Mouse (Mus musculus) midbrain, postnatal 0 days (tissue): ENCODE measurements at regions not wholly inside any gene's neighbourhood (a gene's known extent, or its start where the extent isn't known, plus 50 kb on each side); places are given as distances from the start of the nearest gene placed in this dataset.

Experiments
- ATAC-seq: fragments of 200-750 bp; cut with Nextera tagmentation; 2 replicates; pipeline ENCODE4 v1.8.0; 2017; ENCODE audit warnings: moderate number of reproducible peaks, mild to moderate bottlenecking, moderate TSS enrichment, moderate library complexity; ENCODE audit not compliant: low FRiP score
- DNase-seq: peaks from one replicate; pipeline ENCODE4 v3.0.0-alpha.2; 2015; ENCODE audit warnings: low spot score
- H3K27ac ChIP-seq: fragments of 300-500 bp; sonication (generic); 2 replicates; pipeline ENCODE4 v1.5.1; 2014; ENCODE audit warnings: low read depth, mild to moderate bottlenecking, low read length, mixed read lengths
- H3K27me3 ChIP-seq: fragments of 300-500 bp; sonication (generic); 2 replicates; pipeline ENCODE4 v1.6.1; 2014; ENCODE audit warnings: low read length, control low read depth, mixed read lengths; ENCODE audit not compliant: insufficient read depth
- H3K36me3 ChIP-seq: fragments of 300-500 bp; sonication (generic); 2 replicates; pipeline ENCODE4 v1.6.1; 2014; ENCODE audit warnings: low read length, control low read depth, mixed read lengths; ENCODE audit not compliant: insufficient read depth
- H3K4me1 ChIP-seq: fragments of 300-500 bp; sonication (generic); 2 replicates; pipeline ENCODE4 v1.6.1; 2014; ENCODE audit warnings: mild to moderate bottlenecking, control low read depth, antibody characterized with exemption, low read length, mixed read lengths; ENCODE audit not compliant: insufficient read depth
- H3K4me2 ChIP-seq: fragments of 300-500 bp; sonication (generic); 2 replicates; pipeline ENCODE4 v1.6.1; 2014; ENCODE audit warnings: low read depth, mild to moderate bottlenecking, low read length, mixed read lengths; ENCODE audit not compliant: poor library complexity, severe bottlenecking
- H3K4me3 ChIP-seq: fragments of 300-500 bp; sonication (generic); 2 replicates; pipeline ENCODE4 v1.5.1; 2014; ENCODE audit warnings: low read depth, mild to moderate bottlenecking, low read length, moderate library complexity
- H3K9ac ChIP-seq: fragments of 300-500 bp; sonication (generic); replicated peaks from 2 replicates; pipeline ENCODE4 v1.6.1; 2014; ENCODE audit warnings: mild to moderate bottlenecking, low read length, moderate library complexity, mixed read lengths; ENCODE audit not compliant: poor library complexity, severe bottlenecking
- H3K9me3 ChIP-seq: fragments of 300-500 bp; sonication (generic); 2 replicates; pipeline ENCODE4 v1.6.1; 2016; ENCODE audit warnings: low read length, control low read depth
- CTCF ChIP-seq: IDR thresholded peaks from 2 replicates; pipeline ENCODE4 v1.5.1; 2016; ENCODE audit warnings: antibody characterized with exemption, mild to moderate bottlenecking
- WGBS: fragments of 180-500 bp; shearing (Covaris S2); extraction: QIAGEN DNeasy Blood & Tissue Kit; methylation state at CpG from one replicate; pipeline ENCODE4 v1.1.7; 2014; 5-methylcytosine and 5-hydroxymethylcytosine counted together

GRCm38 (mm10) chr8:118042253-118042860 lies 240.6 kb upstream of the Mphosph6 start:
- H3K27me3 ChIP-seq: no peaks in the 10 kb centered on the region
- no peaks in the 10 kb centered on the region for H3K4me1 ChIP-seq
- no peak overlapping the region for H3K4me2 ChIP-seq
- no peaks in the 10 kb centered on the region for H3K9me3 ChIP-seq
- no peak overlapping the region for H3K4me3 ChIP-seq
- WGBS: 24% methylated on average over 10 of the region's 10 CpGs
- TF ChIP-seq CTCF: no peak
- ATAC-seq: no peak
- DNase-seq: no peak
- no peaks in the 10 kb centered on the region for H3K36me3 ChIP-seq
- no peak overlapping the region for H3K9ac ChIP-seq
- no peak overlapping the region for H3K27ac ChIP-seq

GRCm38 (mm10) chr8:118041253-118041652 lies 239.5 kb upstream of the Mphosph6 start:
- H3K4me2 ChIP-seq: no peak overlapping the region
- no peak for DNase-seq
- ATAC-seq: no peak

GRCm38 (mm10) chr8:118037801-118038200 lies 236.1 kb upstream of the Mphosph6 start:
- no peak overlapping the region for H3K27ac ChIP-seq
- no peak overlapping the region for H3K9ac ChIP-seq
- ATAC-seq (no peak), DNase-seq (no peak)
- no peaks in the 10 kb centered on the region for H3K36me3 ChIP-seq
- no peaks in the 10 kb centered on the region for H3K9me3 ChIP-seq
- H3K4me2 ChIP-seq: no peak overlapping the region
- TF ChIP-seq CTCF: no peak
- H3K4me3 ChIP-seq: no peak overlapping the region
- no peaks in the 10 kb centered on the region for H3K27me3 ChIP-seq
- H3K4me1 ChIP-seq: no peaks in the 10 kb centered on the region; the same call in 1 of the 2 replicates
- 93% methylated on average over 4 of the region's 4 CpGs for WGBS

More at GRCm38 (mm10) chr8:118041253-118041652, 239.5 kb upstream of the Mphosph6 start:
- H3K27me3 ChIP-seq: no peaks in the 10 kb centered on the region
- WGBS: 70% methylated on average over 6 of the region's 6 CpGs
- no peak overlapping the region for H3K4me3 ChIP-seq
- H3K9ac ChIP-seq: no peak overlapping the region
- no peaks in the 10 kb centered on the region for H3K36me3 ChIP-seq
- H3K9me3 ChIP-seq: no peaks in the 10 kb centered on the region
- no peaks in the 10 kb centered on the region for H3K4me1 ChIP-seq
- H3K27ac ChIP-seq: no peak overlapping the region
- no peak for TF ChIP-seq CTCF

GRCm38 (mm10) chr8:118034051-118034450 lies 232.3 kb upstream of the Mphosph6 start:
- ATAC-seq: no peak

GRCm38 (mm10) chr8:118031406-118031805 lies 229.7 kb upstream of the Mphosph6 start:
- no peaks in the 10 kb centered on the region for H3K36me3 ChIP-seq
- 0 out of 2 replicates have a peak overlapping the region, but pooled peaks have one; percentile 8 for H3K9ac ChIP-seq
- no peak overlapping the region for H3K4me3 ChIP-seq
- no peaks in the 10 kb centered on the region for H3K9me3 ChIP-seq
- H3K4me1 ChIP-seq: peaks cover 7% of the 10 kb centered on the region; the same call in 1 of the 2 replicates
- no peak for TF ChIP-seq CTCF
- WGBS: 19% methylated on average over 6 of the region's 6 CpGs
- no peak overlapping the region for H3K4me2 ChIP-seq
- no peak for ATAC-seq
- H3K27ac ChIP-seq: no peak overlapping the region
- DNase-seq: no peak
- no peaks in the 10 kb centered on the region for H3K27me3 ChIP-seq

More at GRCm38 (mm10) chr8:118034051-118034450, 232.3 kb upstream of the Mphosph6 start:
- Histone ChIP-seq H3K27me3 (no peaks in the 10 kb centered on the region), H3K27ac (peak overlapping the region; percentile 60), H3K9me3 (no peaks in the 10 kb centered on the region), H3K4me2 (peak overlapping the region; percentile 9), H3K9ac (no peak overlapping the region), H3K4me3 (no peak overlapping the region), H3K4me1 (peaks cover 7% of the 10 kb centered on the region; the same call in 1 of the 2 replicates), H3K36me3 (no peaks in the 10 kb centered on the region)
- TF ChIP-seq CTCF: no peak
- peak; percentile 80 for DNase-seq
- WGBS: 24% methylated on average over 13 of the region's 13 CpGs

- Histone ChIP-seq H3K4me1 (0 out of 2 replicates have a peak, but pooled peaks cover 7% of the 10 kb centered on the region), H3K27me3 (no peaks in the 10 kb centered on the region), H3K27ac (no peak overlapping the region), H3K9ac (no peak overlapping the region), H3K9me3 (no peaks in the 10 kb centered on the region), H3K36me3 (no peaks in the 10 kb centered on the region), H3K4me2 (no peak overlapping the region), H3K4me3 (no peak overlapping the region)
- DNase-seq (no peak), ATAC-seq (no peak)
- WGBS: 94% methylated on average over 13 of the region's 13 CpGs
- TF ChIP-seq CTCF: no peak
Observed at GRCm38 (mm10) chr8:118028061-118028850, 226.5 kb upstream of the Mphosph6 start.
